ENCODE assay signal across 8 mouse cellular contexts in the genomic region with DNA sequence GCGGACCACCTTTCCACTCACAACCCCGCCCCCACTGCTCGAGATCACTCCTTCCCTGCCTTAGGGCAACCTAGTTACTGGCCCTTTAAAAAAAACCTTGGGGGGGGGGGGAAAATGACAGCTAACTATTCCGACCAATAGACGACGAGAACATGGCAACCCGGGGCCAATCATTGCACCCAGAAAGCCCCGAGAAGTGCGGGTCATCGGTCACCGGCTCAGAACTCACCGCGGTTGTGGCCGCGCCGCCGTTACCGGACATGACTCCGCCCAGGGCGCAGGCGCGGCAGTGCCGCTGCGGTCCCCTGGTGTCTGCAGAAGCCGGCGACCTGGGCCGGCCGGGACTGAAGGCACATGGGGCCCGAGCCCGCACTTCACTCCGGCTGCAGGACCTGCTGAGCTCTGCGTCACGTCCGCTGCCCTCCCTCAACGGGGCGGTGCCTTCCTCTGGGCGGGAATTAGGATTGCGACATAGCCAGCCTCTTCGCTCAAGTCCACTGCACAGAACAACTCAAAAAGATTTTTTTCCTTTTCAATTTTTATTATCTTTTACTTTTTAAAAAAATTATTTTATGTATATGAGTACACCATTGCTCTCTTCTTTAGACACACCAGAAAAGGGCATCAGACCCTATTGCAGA. TPM values are rescaled to one million over a fixed set of nuclear protein-coding genes. Genes with fewer than 3 reads are reported as not detected.
DNase-seq lines count a peak whose midpoint lies in the region; ATAC-seq and TF ChIP-seq lines count a peak whose summit lies in the region.

Gene Hmbs (minus strand): TSS at position 448 of the 641 bp plus-strand sequence.

- ATAC-seq in heart, embryonic 14.5 days (ENCODE audit: insufficient number of reproducible peaks, insufficient read depth, low FRiP score, low read depth): peak; percentile 94
- peak; percentile 82 for ATAC-seq in liver, embryonic 14.5 days (ENCODE audit: insufficient read depth)
- ATAC-seq in neural tube, embryonic 11.5 days (ENCODE audit: insufficient read depth, low FRiP score, low TSS enrichment): peak; percentile 96
- ATAC-seq in stomach, postnatal 0 days (ENCODE audit: low FRiP score, low TSS enrichment): peak; percentile 93

- no peaks in the 10 kb centered on the region for H3K9me3 ChIP-seq in heart, embryonic 14.5 days (ENCODE audit: control insufficient read depth, low read length)
- no peaks in the 10 kb centered on the region for H3K9me3 ChIP-seq in liver, embryonic 14.5 days (ENCODE audit: control insufficient read depth, low read length)
- H3K9me3 ChIP-seq in neural tube, embryonic 11.5 days (ENCODE audit: control insufficient read depth, low read length): no peaks in the 10 kb centered on the region
- no peaks in the 10 kb centered on the region for H3K9me3 ChIP-seq in stomach, postnatal 0 days (ENCODE audit: control insufficient read depth, low read length)

- peak; percentile 93 for DNase-seq in CD4-positive, CD25-positive, alpha-beta regulatory T cell, adult 2 months (ENCODE audit: low read depth, low spot score)
- DNase-seq in c-Kit-negative CD71-positive TER-119-positive erythroid progenitor cells, embryonic 14.5 days (ENCODE audit: low read depth, low spot score): peak; percentile 85
- peak; percentile 93 for DNase-seq in fibroblast of lung, adult 2 months (ENCODE audit: low read depth)
- DNase-seq in kidney, postnatal 25 days: peak; percentile 93 to 96
- peak; percentile 85 to 91 (median 89) for DNase-seq in liver, embryonic 14.5 days (ENCODE audit: low read depth in 3 of 3, low spot score in 3 of 3)
- peak; percentile 90 for DNase-seq in neural tube, embryonic 11.5 days (ENCODE audit: low spot score)
- peak; percentile 95 for DNase-seq in stomach, postnatal 0 days (ENCODE audit: low spot score)

- H3K27me3 ChIP-seq in heart, embryonic 14.5 days (ENCODE audit: control insufficient read depth, insufficient read depth, low read length): no peaks in the 10 kb centered on the region
- H3K27me3 ChIP-seq in liver, embryonic 14.5 days (ENCODE audit: control insufficient read depth, insufficient read depth, low read length): no peaks in the 10 kb centered on the region
- no peaks in the 10 kb centered on the region for H3K27me3 ChIP-seq in neural tube, embryonic 11.5 days (ENCODE audit: control insufficient read depth, insufficient read depth, low read length)
- no peaks in the 10 kb centered on the region for H3K27me3 ChIP-seq in stomach, postnatal 0 days (ENCODE audit: control insufficient read depth, insufficient read depth, low read length)

- TF ChIP-seq CTCF in liver, embryonic 14.5 days (IDR thresholded peaks at IDR 0.05; ENCODE audit: low read depth): no peak
- 0 out of 2 replicates have a peak, but pooled peaks have one; percentile 5 for TF ChIP-seq CTCF in stomach, postnatal 0 days (IDR thresholded peaks at IDR 0.05; ENCODE audit: low read depth)

- H3K4me3 ChIP-seq in heart, embryonic 14.5 days (ENCODE audit: control insufficient read depth in 1 of 2, insufficient read depth in 1 of 2, low read depth in 1 of 2, low read length in 2 of 2): peak within 1 kb of the TSS; percentile 71 to 98
- H3K4me3 ChIP-seq in liver, embryonic 14.5 days (ENCODE audit: insufficient read depth in 1 of 2, low read depth in 2 of 2, low read length in 2 of 2): peak within 1 kb of the TSS; percentile 95 to 98
- H3K4me3 ChIP-seq in neural tube, embryonic 11.5 days (ENCODE audit: low read depth, low read length): peak within 1 kb of the TSS; percentile 80
- H3K4me3 ChIP-seq in stomach, postnatal 0 days (ENCODE audit: low read depth, low read length): peak within 1 kb of the TSS; percentile 83

- H3K36me3 ChIP-seq in heart, embryonic 14.5 days (ENCODE audit: control insufficient read depth, insufficient read depth, low read length): peaks cover 56% of the 10 kb centered on the region
- peaks cover 48% of the 10 kb centered on the region for H3K36me3 ChIP-seq in liver, embryonic 14.5 days (replicated peaks; ENCODE audit: control insufficient read depth, insufficient read depth, low read depth)
- H3K36me3 ChIP-seq in neural tube, embryonic 11.5 days (ENCODE audit: control insufficient read depth, insufficient read depth, low read length): peaks cover 11% of the 10 kb centered on the region
- peaks cover 15% of the 10 kb centered on the region for H3K36me3 ChIP-seq in stomach, postnatal 0 days (ENCODE audit: control insufficient read depth, insufficient read depth, low read length)

- peaks cover 7 to 15% of the 10 kb centered on the region in 2 experiments for H3K4me1 ChIP-seq in heart, embryonic 14.5 days (ENCODE audit: control insufficient read depth in 2 of 2, insufficient read depth in 2 of 2, low read length in 2 of 2)
- peaks cover 12 to 16% of the 10 kb centered on the region in 2 experiments for H3K4me1 ChIP-seq in liver, embryonic 14.5 days (replicated peaks; ENCODE audit: control insufficient read depth in 2 of 2, insufficient read depth in 2 of 2, low read length in 1 of 2)
- H3K4me1 ChIP-seq in neural tube, embryonic 11.5 days (ENCODE audit: control insufficient read depth, insufficient read depth, low read length): peaks cover 4% of the 10 kb centered on the region; the same call in 1 of the 2 replicates
- H3K4me1 ChIP-seq in stomach, postnatal 0 days (replicated peaks; ENCODE audit: control insufficient read depth, insufficient read depth): 0 out of 2 replicates have a peak, but pooled peaks cover 2% of the 10 kb centered on the region

- WGBS in heart, embryonic 14.5 days: under 1% methylated on average over 39 of the region's 39 CpGs
- WGBS in liver, embryonic 14.5 days (ENCODE audit: insufficient replicate concordance): under 1% methylated on average over 39 of the region's 39 CpGs
- under 1% methylated on average over 39 of the region's 39 CpGs for WGBS in neural tube, embryonic 11.5 days
- under 1% methylated on average over 39 of the region's 39 CpGs for WGBS in stomach, postnatal 0 days

- TF ChIP-seq EP300 in liver, embryonic 14.5 days (IDR thresholded peaks at IDR 0.05; ENCODE audit: low read depth): no peak
- peak; percentile 65 for TF ChIP-seq EP300 in stomach, postnatal 0 days (optimal IDR thresholded peaks at IDR 0.05)

- H3K9ac ChIP-seq in heart, embryonic 14.5 days (ENCODE audit: low read length): peak within 1 kb of the TSS; percentile 86
- peak within 1 kb of the TSS; percentile 96 for H3K9ac ChIP-seq in liver, embryonic 14.5 days (replicated peaks)
- peak within 1 kb of the TSS; percentile 86 for H3K9ac ChIP-seq in neural tube, embryonic 11.5 days (ENCODE audit: low read length)
- H3K9ac ChIP-seq in stomach, postnatal 0 days (ENCODE audit: low read length): peak within 1 kb of the TSS; percentile 86

- H3K27ac ChIP-seq in heart, embryonic 14.5 days (replicated peaks in 1 of 2; ENCODE audit: control insufficient read depth in 1 of 2, insufficient read depth in 1 of 2, low read depth in 2 of 2, low read length in 2 of 2): peak within 1 kb of the TSS; percentile 97 to 100
- H3K27ac ChIP-seq in liver, embryonic 14.5 days: peak within 1 kb of the TSS; percentile 100
- H3K27ac ChIP-seq in neural tube, embryonic 11.5 days (ENCODE audit: low read depth, low read length): peak within 1 kb of the TSS; percentile 98
- H3K27ac ChIP-seq in stomach, postnatal 0 days (replicated peaks): peak within 1 kb of the TSS; percentile 98

- H3K4me2 ChIP-seq in heart, embryonic 14.5 days (ENCODE audit: low read length): peak within 1 kb of the TSS; percentile 85
- H3K4me2 ChIP-seq in liver, embryonic 14.5 days (ENCODE audit: low read depth): peak within 1 kb of the TSS; percentile 98
- peak within 1 kb of the TSS; percentile 47 for H3K4me2 ChIP-seq in neural tube, embryonic 11.5 days (ENCODE audit: low read depth)
- H3K4me2 ChIP-seq in stomach, postnatal 0 days (replicated peaks; ENCODE audit: low read depth): peak within 1 kb of the TSS; percentile 80

RNA-seq across cellular contexts. Expression of gene Hmbs, which starts in this region (rescaled TPM):
- polyA plus RNA-seq in heart, embryonic 14.5 days (2014; fragmentation: Nextera tagmentation; extraction: Ambion mirVana): 110 and 112 TPM in 2 replicates
- polyA plus RNA-seq in liver, embryonic 14.5 days (2012; rRNA removed): 837 and 876 TPM in 2 replicates
- polyA plus RNA-seq in liver, embryonic 14.5 days (2014; fragmentation: Nextera tagmentation; extraction: Ambion mirVana): 1,376 and 1,452 TPM in 2 replicates
- polyA plus RNA-seq in neural tube, embryonic 11.5 days (2014; fragmentation: Nextera tagmentation; extraction: Ambion mirVana): 139 and 140 TPM in 2 replicates
- polyA plus RNA-seq in stomach, postnatal 0 days (2015; fragmentation: Nextera tagmentation; extraction: Ambion mirVana): 68.8 and 71.5 TPM in 2 replicates

Comparison
In these comparisons a context has a peak if more than half of its experiments do, and no peak if none do; other contexts are left out.
1. Peak in every context shown above with its lines: DNase-seq, ATAC-seq, H3K4me3 ChIP-seq and H3K27ac ChIP-seq.
2. H3K4me2 ChIP-seq: peak in every context shown above with its lines; median percentile 98 in liver, embryonic 14.5 days; 85 in heart, embryonic 14.5 days; 80 in stomach, postnatal 0 days; 47 in neural tube, embryonic 11.5 days.